Mouse (Mus musculus): ENCODE measurements around the gene Zfp934. TPM values are rescaled to one million over a fixed set of nuclear protein-coding genes. Genes with fewer than 3 reads are reported as not detected.

Zfp934 gene
- 10 to 100 TPM; 11.3 to 13.9 TPM for total RNA-seq (2023)

GRCm38 (mm10) chr13:62571099-62571498, at the start of gene Zfp934:
TSS of gene Zfp934 (minus strand) at chr13:62571199.

DNA sequence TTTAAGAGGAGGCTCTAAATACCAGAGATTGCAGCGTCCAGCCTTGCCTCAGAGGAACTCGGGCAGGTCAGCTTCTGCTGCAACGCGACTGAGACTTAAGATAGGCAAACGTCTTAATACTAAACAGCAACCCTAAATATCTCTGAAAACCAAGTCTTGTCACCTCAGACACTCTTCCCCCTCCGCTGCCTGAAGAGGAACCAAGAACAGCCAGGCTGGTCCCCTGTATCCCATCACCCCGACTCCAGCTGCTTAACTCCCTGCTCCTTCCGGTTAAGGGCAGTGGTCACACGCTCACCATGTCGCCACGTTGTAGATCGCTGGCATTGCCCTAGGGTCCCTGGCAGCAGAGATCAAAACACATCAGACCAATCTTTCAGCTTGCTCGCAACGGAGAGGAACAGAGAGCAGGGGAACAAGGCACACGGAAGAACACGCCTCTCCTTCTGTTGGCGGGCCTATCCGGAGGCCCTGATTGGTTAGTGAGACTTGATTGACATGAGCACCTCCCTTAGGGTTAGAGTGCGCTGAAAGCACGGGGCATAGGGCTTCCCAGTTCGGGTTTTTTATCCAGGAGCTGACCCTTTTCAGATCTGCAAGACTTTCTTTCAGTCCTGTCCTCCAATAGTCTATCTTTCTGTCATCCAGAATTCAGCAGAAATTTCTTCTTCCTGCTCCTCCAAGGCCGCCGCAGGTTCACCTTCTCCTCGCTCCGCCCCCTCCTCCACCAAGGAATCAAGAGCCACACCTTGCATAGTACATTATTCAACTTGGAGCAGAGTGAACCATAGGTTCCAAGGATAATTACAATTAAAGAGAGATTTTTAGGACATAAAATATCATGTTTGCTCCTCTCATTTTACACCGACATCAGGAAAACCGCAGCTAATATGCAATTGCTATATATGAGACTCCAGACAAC, 12.5 kb downstream of the Zfp934 start, which contains the start of gene Zfp935:
Gene Zfp935 (minus strand): TSS at position 323 of the 922 bp plus-strand sequence.

DNA sequence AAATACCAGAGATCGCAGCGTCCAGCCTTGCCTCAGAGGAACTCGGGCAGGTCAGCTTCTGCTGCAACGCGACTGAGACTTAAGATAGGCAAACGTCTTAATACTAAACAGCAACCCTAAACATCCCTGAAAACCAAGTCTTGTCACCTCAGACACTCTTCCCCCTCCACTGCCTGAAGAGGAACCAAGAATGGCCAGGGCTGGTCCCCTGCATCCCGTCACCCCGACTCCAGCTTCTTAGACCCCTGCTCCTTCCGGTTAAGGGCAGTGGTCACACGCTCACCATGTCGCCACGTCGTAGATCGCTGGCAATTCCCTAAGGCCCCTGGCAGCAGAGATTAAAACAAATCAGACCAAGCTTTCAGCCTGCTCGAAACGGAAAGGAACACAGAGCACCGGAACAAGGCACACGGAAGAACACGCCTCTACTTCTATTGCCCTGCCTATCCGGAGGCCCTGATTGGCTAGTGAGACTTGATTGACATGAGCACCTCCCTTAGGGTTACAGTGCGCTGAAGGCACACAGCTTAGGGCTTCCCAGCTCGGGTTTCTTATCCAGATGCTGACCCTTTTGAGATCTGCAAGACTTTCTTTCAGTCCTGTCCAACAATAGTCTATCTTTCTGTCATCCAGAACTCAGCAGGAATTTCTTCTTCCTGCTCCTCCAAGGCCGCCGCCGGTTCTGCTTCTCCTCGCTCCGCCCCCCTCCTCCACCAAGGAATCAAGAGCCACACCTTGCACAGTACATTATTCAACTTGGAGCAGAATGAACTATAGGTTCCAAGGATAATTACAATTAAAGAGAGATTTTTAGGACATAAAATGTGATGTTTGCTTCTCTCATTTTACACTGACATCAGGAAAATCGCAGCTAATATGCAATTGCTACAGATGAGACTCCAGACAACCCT, 104.3 kb downstream of the Zfp934 start, which contains the start of gene Gm49359:
Gene Gm49359 (minus strand): TSS at position 409 of the 911 bp plus-strand sequence.

Other genes with a start within 250 kb of the Zfp934 start
- 1 to 10 TPM; 1.4 to 1.9 TPM for gene Gm3604, start 188.0 kb downstream of the Zfp934 start, total RNA-seq (2023)
- gene Gm49359, start 104.4 kb downstream of the Zfp934 start, total RNA-seq (2023): 10 to 100 TPM; 19.7 to 22.0 TPM
- gene Zfp935, start 12.7 kb downstream of the Zfp934 start, total RNA-seq (2023): 1 to 10 TPM in 1 of 2 experiments, not detected in 1; 4.3 TPM
- gene 6720489N17Rik, start 53.0 kb upstream of the Zfp934 start, total RNA-seq (2023): 1 to 10 TPM; 4.8 to 5.7 TPM
- gene Platr25, start 189.5 kb upstream of the Zfp934 start, total RNA-seq (2023): 10 to 100 TPM; 16.5 to 21.8 TPM
- gene Gm5141, start 214.6 kb upstream of the Zfp934 start, total RNA-seq (2023): 1 to 10 TPM; 5.7 to 6.1 TPM